9 mouse cellular contexts compared by ENCODE assay signal in the genomic region with DNA sequence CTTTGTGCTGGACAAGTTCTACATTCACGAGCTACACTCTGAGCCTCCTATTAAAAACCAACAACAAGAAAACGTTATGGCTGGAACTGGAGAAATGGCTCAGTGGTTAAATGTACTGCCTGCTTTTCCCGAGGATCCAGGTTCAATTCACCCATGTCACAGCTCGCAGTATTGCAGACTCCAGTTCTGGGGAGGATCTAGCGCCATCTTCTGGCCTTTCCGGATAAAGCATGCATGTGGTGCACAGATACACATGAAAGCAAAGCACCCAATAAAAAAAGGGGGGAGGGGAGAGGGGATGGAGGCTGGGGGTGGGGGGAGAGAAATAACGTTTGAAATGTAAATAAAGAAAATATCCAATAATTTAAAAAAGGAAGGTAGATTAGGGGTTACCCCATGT. TPM values are rescaled to one million over a fixed set of nuclear protein-coding genes. Genes with fewer than 3 reads are reported as not detected.
DNase-seq lines count a peak whose midpoint lies in the region.
"Had no signal": no experiment of that assay in that cellular context is flagged by ENCODE, and none has a peak within 500 bp of the region (broad histone marks: within the 10 kb centered on the region; RNA-seq: fewer than 3 reads in every experiment).

No protein-coding gene starts in this region.

- intact Hi-C loops in heart, postnatal 14 days (cut with DNase I) = no loop called here

- DNase-seq in heart, postnatal 14 days = peak; percentile 29 to 60
- DNase-seq in heart, adult 8-10 months (ENCODE audit: low spot score) = no peak
- DNase-seq in B cell, adult 2 months = peak; percentile 52 to 56
- DNase-seq in WW6 (ENCODE audit: low read depth, low spot score) = peak; percentile 58
- peak; percentile 89 for DNase-seq in embryo, embryonic 10.5 days (ENCODE audit: low spot score)
- peak; percentile 67 to 85 for DNase-seq in kidney, postnatal 25 days
- peak; percentile 67 for DNase-seq in mesoderm, embryonic 11.5 days (ENCODE audit: low read depth, low spot score)
- DNase-seq in thymus, postnatal 36 days = peak; percentile 67 to 68
- DNase-seq: liver, embryonic 13.5 days had no signal

RNA-seq across cellular contexts. Expression of a gene that starts 45.5 kb away (rescaled TPM):
- total RNA-seq in heart, postnatal 14 days (2021) = 10 to 100 TPM; 13.0 to 16.4 TPM
- total RNA-seq in heart, adult 8-10 months (2022) = 1 to 10 TPM; 3.6 to 6.8 (median 4.6) TPM
